Mouse (Mus musculus) cerebellum, adult 2 months (tissue): ENCODE data around the gene Serpina6. TPM values are rescaled to one million over a fixed set of nuclear protein-coding genes. Genes with fewer than 3 reads are reported as not detected.
"Not testable (repeated sequence)": the region's sequence is repeated elsewhere in the genome, so short reads cannot be mapped to it uniquely, and the experiment has no call there.

Experiments
- DNase-seq, 2 experiments: peaks; one replicate each; pipeline ENCODE4 v3.0.0; 2021
- H3K27ac ChIP-seq: fragments of 200-500 bp; 2 replicates; pipeline ENCODE4 v1.5.1; 2012; ENCODE audit warnings: low read length, control low read depth, inconsistent platforms; ENCODE audit not compliant: insufficient read depth
- H3K27me3 ChIP-seq: fragments of 200-500 bp; 2 replicates; pipeline ENCODE4 v1.6.1; 2012; ENCODE audit warnings: inconsistent platforms, mild to moderate bottlenecking, low read length, moderate library complexity; ENCODE audit not compliant: control insufficient read depth, insufficient read depth
- H3K4me1 ChIP-seq: fragments of 200-500 bp; 2 replicates; pipeline ENCODE4 v1.6.1; 2011; ENCODE audit warnings: low read length; ENCODE audit not compliant: control insufficient read depth, insufficient read depth
- H3K4me3 ChIP-seq: fragments of 200-500 bp; replicated peaks from 2 replicates; pipeline ENCODE3; 2011; ENCODE audit warnings: mild to moderate bottlenecking, low read depth, low read length, control low read depth; ENCODE audit not compliant: insufficient read depth
- CTCF ChIP-seq: fragments of 200-500 bp; IDR thresholded peaks from 2 replicates; pipeline ENCODE4 v1.5.1; 2011; ENCODE audit warnings: low read depth, mild to moderate bottlenecking, control low read depth, low read length, moderate library complexity, borderline replicate concordance; ENCODE audit not compliant: insufficient read depth
- POLR2A ChIP-seq: fragments of 200-500 bp; IDR thresholded peaks from 2 replicates; pipeline ENCODE4 v1.6.1; 2011; ENCODE audit warnings: low read length, control low read depth, borderline replicate concordance; ENCODE audit not compliant: insufficient read depth
- WGBS: fragments of 180-500 bp; shearing (Covaris S2); methylation state at CpG from one replicate; pipeline ENCODE4 v1.1.7; 2018; 5-methylcytosine and 5-hydroxymethylcytosine counted together
- polyA plus RNA-seq: library from polyadenylated mRNA; depleted of rRNA; stranded (reverse); fragments of >200 nt; gene quantifications from 2 replicates; pipeline ENCODE4 v1.2.3, GENCODE M21; 2012

Gene Serpina6
- polyA plus RNA-seq, 1 experiment: not detected

- DNase-seq: no peak
- 69% methylated on average over 3 of the region's 3 CpGs for WGBS
- no peak overlapping the region for H3K4me3 ChIP-seq
- H3K4me1 ChIP-seq: no peaks in the 10 kb centered on the region
- TF ChIP-seq CTCF (no peak), POLR2A (no peak)
- no peaks in the 10 kb centered on the region for H3K27me3 ChIP-seq
- no peak overlapping the region for H3K27ac ChIP-seq
These were observed 29.0 kb upstream of the Serpina6 start for GRCm38 (mm10) chr12:103686050-103686449.

GRCm38 (mm10) chr12:103685386-103685785, 28.4 kb upstream of the Serpina6 start:
- 71% methylated on average over 3 of the region's 3 CpGs for WGBS
- H3K27ac ChIP-seq: no peak overlapping the region
- DNase-seq: no peak
- no peak for TF ChIP-seq POLR2A
- TF ChIP-seq CTCF: no peak
- H3K27me3 ChIP-seq: no peaks in the 10 kb centered on the region
- H3K4me1 ChIP-seq: no peaks in the 10 kb centered on the region
- no peak overlapping the region for H3K4me3 ChIP-seq

GRCm38 (mm10) chr12:103683775-103684174, 26.8 kb upstream of the Serpina6 start:
- Histone ChIP-seq H3K4me1 (no peaks in the 10 kb centered on the region), H3K27me3 (no peaks in the 10 kb centered on the region), H3K27ac (no peak overlapping the region), H3K4me3 (no peak overlapping the region)
- TF ChIP-seq POLR2A: no peak
- TF ChIP-seq CTCF: no peak
- 59% methylated on average over 4 of the region's 4 CpGs for WGBS
- no peak for DNase-seq

- TF ChIP-seq POLR2A: no peak
- H3K4me3 ChIP-seq: no peak overlapping the region
- no peak overlapping the region for H3K27ac ChIP-seq
- 65% methylated on average over 2 of the region's 2 CpGs for WGBS
- no peaks in the 10 kb centered on the region for H3K4me1 ChIP-seq
- H3K27me3 ChIP-seq: no peaks in the 10 kb centered on the region
- DNase-seq: no peak
These were observed 24.7 kb upstream of the Serpina6 start for GRCm38 (mm10) chr12:103681739-103682138.

GRCm38 (mm10) chr12:103681169-103681568, 24.2 kb upstream of the Serpina6 start:
- Histone ChIP-seq H3K4me1 (no peaks in the 10 kb centered on the region), H3K27ac (no peak overlapping the region), H3K4me3 (no peak overlapping the region), H3K27me3 (no peaks in the 10 kb centered on the region)
- 82% methylated on average over 2 of the region's 2 CpGs for WGBS
- no peak for DNase-seq
- no peak for TF ChIP-seq POLR2A
- no peak for TF ChIP-seq CTCF

- WGBS: 100% methylated on average over 1 of the region's 1 CpGs
- DNase-seq, H3K27me3 ChIP-seq, H3K4me1 ChIP-seq, H3K27ac ChIP-seq, H3K4me3 ChIP-seq: not testable (repeated sequence)
These were observed 22.8 kb upstream of the Serpina6 start for GRCm38 (mm10) chr12:103679853-103680252.

- TF ChIP-seq POLR2A: no peak
- TF ChIP-seq CTCF: no peak
- no peak for DNase-seq
- Histone ChIP-seq H3K27me3 (no peaks in the 10 kb centered on the region), H3K4me3 (no peak within 1 kb of the TSS), H3K4me1 (no peaks in the 10 kb centered on the region), H3K27ac (no peak within 1 kb of the TSS)
- 90% methylated on average over 1 of the region's 1 CpGs for WGBS
These were observed 19.0 kb upstream of the Serpina6 start, which contains the start of gene Serpina16 for GRCm38 (mm10) chr12:103676039-103676438. Serpina16 (minus strand) TSS chr12:103676139.

- no peak overlapping the region for H3K27ac ChIP-seq
- TF ChIP-seq POLR2A: no peak
- TF ChIP-seq CTCF: no peak
- no peaks in the 10 kb centered on the region for H3K4me1 ChIP-seq
- no peak for DNase-seq
- WGBS: 10% methylated on average over 2 of the region's 2 CpGs
- H3K4me3 ChIP-seq: no peak overlapping the region
- H3K27me3 ChIP-seq: no peaks in the 10 kb centered on the region
These were observed 16.2 kb upstream of the Serpina6 start for GRCm38 (mm10) chr12:103673179-103673578.
